9 mouse cellular contexts compared by ENCODE assay signal in genomic region chr5:30622841-30623185, GRCm38 (mm10). TPM values are rescaled to one million over a fixed set of nuclear protein-coding genes. Genes with fewer than 3 reads are reported as not detected.
DNase-seq lines count a peak whose midpoint lies in the region; ATAC-seq and TF ChIP-seq lines count a peak whose summit lies in the region.
"Had no signal": no experiment of that assay in that cellular context is flagged by ENCODE, and none has a peak within 500 bp of the region (broad histone marks: within the 10 kb centered on the region; RNA-seq: fewer than 3 reads in every experiment).

No protein-coding gene starts in this region.

- TF ChIP-seq CTCF in thymus, adult 2 months (IDR thresholded peaks at IDR 0.05; ENCODE audit: borderline replicate concordance, control insufficient read depth, extremely low read depth, insufficient read depth, low read length, poor library complexity), result no peak

- H3K4me2 ChIP-seq in liver, embryonic 12.5 days, result peak overlapping the region; percentile 60
- H3K4me2 ChIP-seq in stomach, embryonic 16.5 days (ENCODE audit: low read depth, low read length), result peak overlapping the region; percentile 55

- 6% methylated on average over 10 of the region's 10 CpGs for WGBS in heart, embryonic 10.5 days
- WGBS in thymus, adult 2 months, result 9% methylated on average over 10 of the region's 10 CpGs
- WGBS in liver, embryonic 12.5 days (ENCODE audit: insufficient replicate concordance), result 7% methylated on average over 10 of the region's 10 CpGs
- 13% methylated on average over 10 of the region's 10 CpGs for WGBS in stomach, embryonic 16.5 days

- peaks cover 60% of the 10 kb centered on the region for H3K27me3 ChIP-seq in heart, embryonic 10.5 days (ENCODE audit: insufficient read depth, poor library complexity, severe bottlenecking)
- H3K27me3 ChIP-seq in thymus, adult 2 months (ENCODE audit: control insufficient read depth, insufficient read depth, low read length), result peaks cover 9% of the 10 kb centered on the region
- peaks cover 77% of the 10 kb centered on the region for H3K27me3 ChIP-seq in liver, embryonic 12.5 days (replicated peaks)
- H3K27me3 ChIP-seq in stomach, embryonic 16.5 days (ENCODE audit: control insufficient read depth, insufficient read depth, low read length), result peaks cover 17% of the 10 kb centered on the region

- H3K4me3 ChIP-seq in heart, embryonic 10.5 days, result peak overlapping the region; percentile 61
- 0 out of 2 replicates have a peak overlapping the region, but pooled peaks have one; percentile 9 for H3K4me3 ChIP-seq in thymus, adult 2 months (ENCODE audit: control insufficient read depth, insufficient read depth, low read length)
- peak overlapping the region; percentile 33 for H3K4me3 ChIP-seq in liver, embryonic 12.5 days
- H3K4me3 ChIP-seq in stomach, embryonic 16.5 days (replicated peaks; ENCODE audit: low read length), result peak overlapping the region; percentile 39

- intact Hi-C loops in heart, postnatal 36 days (cut with DNase I), result no loop called here

- H3K27ac ChIP-seq in heart, embryonic 10.5 days, result peak overlapping the region; percentile 79
- H3K27ac ChIP-seq in thymus, adult 2 months (ENCODE audit: control insufficient read depth, insufficient read depth, low read length), result no peak overlapping the region
- no peak overlapping the region for H3K27ac ChIP-seq in liver, embryonic 12.5 days
- H3K27ac ChIP-seq in stomach, embryonic 16.5 days (ENCODE audit: low read length), result no peak overlapping the region

- no peaks in the 10 kb centered on the region for H3K36me3 ChIP-seq in heart, embryonic 10.5 days
- H3K36me3 ChIP-seq in thymus, adult 2 months (ENCODE audit: control insufficient read depth, insufficient read depth, low read length), result no peaks in the 10 kb centered on the region
- H3K36me3 ChIP-seq in liver, embryonic 12.5 days, result no peaks in the 10 kb centered on the region
- no peaks in the 10 kb centered on the region for H3K36me3 ChIP-seq in stomach, embryonic 16.5 days (ENCODE audit: control insufficient read depth, insufficient read depth, low read length)

- ATAC-seq in liver, embryonic 12.5 days, result no peak
- ATAC-seq in stomach, embryonic 16.5 days (ENCODE audit: insufficient read depth, low FRiP score), result no peak

- no peak for DNase-seq in heart, embryonic 10.5 days (ENCODE audit: low spot score)
- DNase-seq in heart, postnatal 36 days, result no peak
- no peak for DNase-seq in thymus, adult 2 months
- no peak for DNase-seq in thymus, postnatal 0 days (ENCODE audit: low spot score)
- no peak for DNase-seq in adrenal gland, postnatal 14 days
- no peak for DNase-seq in right cerebral cortex, postnatal 4 days
- DNase-seq: kidney, postnatal 25 days had no signal

- peaks cover 57% of the 10 kb centered on the region for H3K4me1 ChIP-seq in heart, embryonic 10.5 days
- H3K4me1 ChIP-seq in thymus, adult 2 months (replicated peaks; ENCODE audit: control insufficient read depth, insufficient read depth, low read length), result peaks cover 10% of the 10 kb centered on the region; the same call in 1 of the 2 replicates
- H3K4me1 ChIP-seq in liver, embryonic 12.5 days, result peaks cover 17% of the 10 kb centered on the region
- H3K4me1 ChIP-seq in stomach, embryonic 16.5 days (ENCODE audit: control insufficient read depth, insufficient read depth, low read length), result peaks cover 20% of the 10 kb centered on the region

- no peaks in the 10 kb centered on the region for H3K9me3 ChIP-seq in heart, embryonic 10.5 days
- no peaks in the 10 kb centered on the region for H3K9me3 ChIP-seq in liver, embryonic 12.5 days (replicated peaks)
- no peaks in the 10 kb centered on the region for H3K9me3 ChIP-seq in stomach, embryonic 16.5 days (replicated peaks; ENCODE audit: control insufficient read depth, low read length)

- H3K9ac ChIP-seq in liver, embryonic 12.5 days, result no peak overlapping the region
- peak overlapping the region; percentile 63 for H3K9ac ChIP-seq in stomach, embryonic 16.5 days (ENCODE audit: low read length)

- TF ChIP-seq POLR2A in thymus, adult 2 months (IDR thresholded peaks at IDR 0.05; ENCODE audit: control insufficient read depth, extremely low read depth, insufficient read depth, low read length, poor library complexity), result no peak

RNA-seq across cellular contexts. Expression of gene Slc35f6, which starts 24.9 kb away (rescaled TPM):
- polyA plus RNA-seq in heart, embryonic 10.5 days (2016; fragmentation: Nextera tagmentation; extraction: Ambion mirVana), result 25.5 and 28.4 TPM in 2 replicates
- 10 to 100 TPM; 50.0 to 53.3 TPM for total RNA-seq in heart, postnatal 36 days (2021)
- 71.8 and 88.0 TPM in 2 replicates for polyA plus RNA-seq in thymus, adult 2 months (2012; rRNA removed)
- polyA plus RNA-seq in thymus, postnatal 0 days (2015; fragmentation: Nextera tagmentation; extraction: Ambion mirVana), result 12.5 and 14.4 TPM in 2 replicates
- polyA plus RNA-seq in liver, embryonic 12.5 days (2016; fragmentation: Nextera tagmentation; extraction: Ambion mirVana), result 10.3 and 12.1 TPM in 2 replicates
- polyA plus RNA-seq in stomach, embryonic 16.5 days (2015; fragmentation: Nextera tagmentation; extraction: Ambion mirVana), result 34.0 and 35.2 TPM in 2 replicates
- 33.9 and 38.9 TPM in 2 replicates for total RNA-seq in adrenal gland, postnatal 14 days (2021)

RNA-seq across cellular contexts. Expression of gene Kcnk3, which starts 34.8 kb away (rescaled TPM):
- polyA plus RNA-seq in heart, embryonic 10.5 days (2016; fragmentation: Nextera tagmentation; extraction: Ambion mirVana), result 17.0 and 34.2 TPM in 2 replicates
- 100 to 1,000 TPM; 234 to 245 TPM for total RNA-seq in heart, postnatal 36 days (2021)
- 22.7 and 27.7 TPM in 2 replicates for polyA plus RNA-seq in thymus, adult 2 months (2012; rRNA removed)
- polyA plus RNA-seq in thymus, postnatal 0 days (2015; fragmentation: Nextera tagmentation; extraction: Ambion mirVana), result 0.37 and 0.39 TPM in 2 replicates
- 0.08 and 0.26 TPM in 2 replicates for polyA plus RNA-seq in liver, embryonic 12.5 days (2016; fragmentation: Nextera tagmentation; extraction: Ambion mirVana)
- polyA plus RNA-seq in stomach, embryonic 16.5 days (2015; fragmentation: Nextera tagmentation; extraction: Ambion mirVana), result 6.6 and 7.0 TPM in 2 replicates
- total RNA-seq in adrenal gland, postnatal 14 days (2021), result 678 and 701 TPM in 2 replicates

RNA-seq across cellular contexts. Expression of gene Cenpa, which starts 43.8 kb away (rescaled TPM):
- 323 and 372 TPM in 2 replicates for polyA plus RNA-seq in heart, embryonic 10.5 days (2016; fragmentation: Nextera tagmentation; extraction: Ambion mirVana)
- total RNA-seq in heart, postnatal 36 days (2021), result 10 to 100 TPM; 49.5 to 55.2 TPM
- 161 and 208 TPM in 2 replicates for polyA plus RNA-seq in thymus, adult 2 months (2012; rRNA removed)
- 339 and 404 TPM in 2 replicates for polyA plus RNA-seq in thymus, postnatal 0 days (2015; fragmentation: Nextera tagmentation; extraction: Ambion mirVana)
- 259 and 265 TPM in 2 replicates for polyA plus RNA-seq in liver, embryonic 12.5 days (2016; fragmentation: Nextera tagmentation; extraction: Ambion mirVana)
- 161 and 175 TPM in 2 replicates for polyA plus RNA-seq in stomach, embryonic 16.5 days (2015; fragmentation: Nextera tagmentation; extraction: Ambion mirVana)
- total RNA-seq in adrenal gland, postnatal 14 days (2021), result 39.0 and 39.1 TPM in 2 replicates

Comparison
In these comparisons a context has a peak if more than half of its experiments do, and no peak if none do; other contexts are left out.
1. H3K4me3 ChIP-seq: peak in every context shown above with its lines; median percentile 61 in heart, embryonic 10.5 days; 39 in stomach, embryonic 16.5 days; 33 in liver, embryonic 12.5 days; 9 in thymus, adult 2 months.